Mouse (Mus musculus): ENCODE data around the gene Nup93. TPM values are rescaled to one million over a fixed set of nuclear protein-coding genes. Genes with fewer than 3 reads are reported as not detected.
"Not testable (repeated sequence)": the region's sequence is repeated elsewhere in the genome, so short reads cannot be mapped to it uniquely, and the experiment has no call there.

The Nup93 gene
- total and polyA plus RNA-seq, 3 experiments: 46.0 to 99.6 (median 88.3) TPM

GRCm38 (mm10) chr8:94214252-94215173 lies at the start of gene Nup93 (continued):
- TF ChIP-seq MAFK (IDR thresholded peaks at IDR 0.05; ENCODE audit: insufficient replicate concordance, low read length): no peak

- H3K27me3 ChIP-seq (replicated peaks): peaks cover 16% of the 10 kb centered on the region
- DNase-seq (ENCODE audit: extremely low read depth); H3K4me1 ChIP-seq (ENCODE audit: control insufficient read depth in 1 of 2, insufficient read depth in 2 of 2); dilution Hi-C loops (cut with MboI; ENCODE audit: extremely low pct_ligation_motif_present, extremely low pct_unique_long_range_greater_than_20kb, low sequenced_read_pairs); H3K4me3 ChIP-seq (replicated peaks in 1 of 3; ENCODE audit: low read depth in 2 of 3, low read length in 2 of 3, poor library complexity in 1 of 3); H3K79me2 ChIP-seq (replicated peaks; ENCODE audit: control insufficient read depth, extremely low read depth, insufficient read depth, poor library complexity, severe bottlenecking); H3K27ac ChIP-seq (ENCODE audit: insufficient read depth, low read depth); H3K36me3 ChIP-seq (replicated peaks in 1 of 2; ENCODE audit: control insufficient read depth in 1 of 2, insufficient read depth in 1 of 2, low read length in 1 of 2); H3K9me3 ChIP-seq (replicated peaks; ENCODE audit: low read length); H3K9ac ChIP-seq (ENCODE audit: insufficient read depth, low read depth); H3K4me2 ChIP-seq (ENCODE audit: insufficient read depth, low read depth, poor library complexity, severe bottlenecking): not testable (repeated sequence)
- in situ Hi-C loops (cut with MboI; ENCODE audit: low pct_ligation_motif_present, low pct_unique_long_range_greater_than_20kb, low sequenced_read_pairs): loop anchor here (5.0 kb wide), 1 partner anchor 37 kb away; no protein-coding TSS in a partner anchor
Observed at GRCm38 (mm10) chr8:94165772-94166171, 48.6 kb upstream of the Nup93 start.

GRCm38 (mm10) chr8:94167244-94167643 lies 47.1 kb upstream of the Nup93 start:
- dilution Hi-C loops (cut with MboI; ENCODE audit: extremely low pct_ligation_motif_present, extremely low pct_unique_long_range_greater_than_20kb, low sequenced_read_pairs): no loop called here
- peak overlapping the region; percentile 53; the same call in 1 of the 2 replicates for H3K9ac ChIP-seq (ENCODE audit: insufficient read depth, low read depth)
- H3K4me2 ChIP-seq (ENCODE audit: insufficient read depth, low read depth, poor library complexity, severe bottlenecking): peak overlapping the region; percentile 67
- TF ChIP-seq MEF2A (IDR thresholded peaks at IDR 0.05; ENCODE audit: borderline replicate concordance, low read depth, low read length) (no peak), NRF1 (IDR thresholded peaks at IDR 0.05; ENCODE audit: low read depth, low read length) (peak; percentile 39; the same call in 1 of the 2 replicates), ETS1 (conservative IDR thresholded peaks at IDR 0.05; ENCODE audit: low read depth, low read length) (no peak), CTCF (conservative IDR thresholded peaks at IDR 0.05 in 1 of 2, IDR thresholded peaks at IDR 0.05 in 1 of 2; ENCODE audit: low read depth in 2 of 2, low read length in 2 of 2) (peak; percentile 92 to 96), SMC3 (IDR thresholded peaks at IDR 0.05; ENCODE audit: low read depth, low read length) (peak; percentile 97), POLR2AphosphoS2 (IDR thresholded peaks at IDR 0.05; ENCODE audit: low read depth, low read length) (no peak), HCFC1 (IDR thresholded peaks at IDR 0.05; ENCODE audit: low read depth, low read length) (no peak), RCOR1 (conservative IDR thresholded peaks at IDR 0.05; ENCODE audit: low read depth, low read length) (no peak), TCF12 (IDR thresholded peaks at IDR 0.05; ENCODE audit: low read depth, low read length) (peak; percentile 46; the same call in 1 of the 2 replicates), JUN (IDR thresholded peaks at IDR 0.05; ENCODE audit: insufficient read depth, low read depth, low read length) (no peak), JUND (conservative IDR thresholded peaks at IDR 0.05; ENCODE audit: low read depth, low read length) (no peak), ZKSCAN1 (IDR thresholded peaks at IDR 0.05; ENCODE audit: borderline replicate concordance, low read depth, low read length) (no peak), RAD21 (IDR thresholded peaks at IDR 0.05; ENCODE audit: low read depth, low read length) (peak; percentile 84), MAFK (IDR thresholded peaks at IDR 0.05; ENCODE audit: insufficient replicate concordance, low read length) (no peak), NELFE (IDR thresholded peaks at IDR 0.05; ENCODE audit: low read depth, low read length) (peak; percentile 45; the same call in 1 of the 2 replicates), MAZ (IDR thresholded peaks at IDR 0.05; ENCODE audit: low read depth, low read length) (no peak), SIN3A (IDR thresholded peaks at IDR 0.05; ENCODE audit: low read length) (peak; percentile 61), UBTF (IDR thresholded peaks at IDR 0.05; ENCODE audit: low read depth, low read length) (no peak), POLR2A (IDR thresholded peaks at IDR 0.05; ENCODE audit: low read depth, low read length) (no peak), MYC (IDR thresholded peaks at IDR 0.05; ENCODE audit: low read depth, low read length) (no peak), KAT2A (IDR thresholded peaks at IDR 0.05; ENCODE audit: insufficient replicate concordance, low read length) (no peak), ZMIZ1 (IDR thresholded peaks at IDR 0.05; ENCODE audit: low read depth, low read length) (no peak), MAX (IDR thresholded peaks at IDR 0.05; ENCODE audit: low read length) (no peak), CHD1 (IDR thresholded peaks at IDR 0.05; ENCODE audit: low read depth, low read length) (no peak), BHLHE40 (IDR thresholded peaks at IDR 0.05; ENCODE audit: low read depth, low read length) (0 out of 2 replicates have a peak, but pooled peaks have one; percentile 25), MXI1 (IDR thresholded peaks at IDR 0.05; ENCODE audit: low read depth, low read length) (no peak), ZC3H11A (IDR thresholded peaks at IDR 0.05; ENCODE audit: low read depth, low read length) (peak; percentile 72), ZNF384 (IDR thresholded peaks at IDR 0.05; ENCODE audit: low read depth, low read length) (no peak), EP300 (IDR thresholded peaks at IDR 0.05; ENCODE audit: low read length) (no peak)

More at GRCm38 (mm10) chr8:94167244-94167643, 47.1 kb upstream of the Nup93 start:
- peaks cover 31% of the 10 kb centered on the region for H3K27me3 ChIP-seq (replicated peaks)
- H3K79me2 ChIP-seq (replicated peaks; ENCODE audit: control insufficient read depth, extremely low read depth, insufficient read depth, poor library complexity, severe bottlenecking): no peaks in the 10 kb centered on the region
- H3K27ac ChIP-seq (ENCODE audit: insufficient read depth, low read depth): no peak overlapping the region
- H3K36me3 ChIP-seq (replicated peaks in 1 of 2; ENCODE audit: control insufficient read depth in 1 of 2, insufficient read depth in 1 of 2, low read length in 1 of 2): no peaks in the 10 kb centered on the region
- H3K9me3 ChIP-seq (replicated peaks; ENCODE audit: low read length): no peaks in the 10 kb centered on the region
- DNase-seq (ENCODE audit: extremely low read depth): peak; percentile 80
- no peak overlapping the region for H3K4me3 ChIP-seq (replicated peaks in 1 of 3; ENCODE audit: low read depth in 2 of 3, low read length in 2 of 3, poor library complexity in 1 of 3)
- peaks cover 7 to 11% of the 10 kb centered on the region in 2 experiments for H3K4me1 ChIP-seq (ENCODE audit: control insufficient read depth in 1 of 2, insufficient read depth in 2 of 2)
- in situ Hi-C loops (cut with MboI; ENCODE audit: low pct_ligation_motif_present, low pct_unique_long_range_greater_than_20kb, low sequenced_read_pairs): loop anchor here (5.0 kb wide), 1 partner anchor 35 kb away; no protein-coding TSS in a partner anchor
